ENCODE assay signal across 24 mouse cellular contexts in genomic region chr9:61205049-61205448, GRCm38 (mm10).
A peak's percentile ranks its signal among the peaks of the same experiment; 100 is the strongest.
DNase-seq lines count a peak whose midpoint lies in the region; ATAC-seq lines count a peak whose summit lies in the region.
"Had no signal": no experiment of that assay in that cellular context is flagged by ENCODE, and none has a peak within 500 bp of the region (broad histone marks: within the 10 kb centered on the region; RNA-seq: fewer than 3 reads in every experiment).

No protein-coding gene starts in this region.

- no peaks in the 10 kb centered on the region for H3K36me3 ChIP-seq in hindbrain, embryonic 10.5 days
- no peaks in the 10 kb centered on the region for H3K36me3 ChIP-seq in hindbrain, embryonic 16.5 days (ENCODE audit: control insufficient read depth, insufficient read depth, low read length)
- no peaks in the 10 kb centered on the region for H3K36me3 ChIP-seq in midbrain, embryonic 11.5 days (ENCODE audit: control insufficient read depth, insufficient read depth, low read length)
- H3K36me3 ChIP-seq in midbrain, embryonic 10.5 days, result no peaks in the 10 kb centered on the region
- H3K36me3 ChIP-seq in midbrain, embryonic 14.5 days (ENCODE audit: control insufficient read depth, insufficient read depth, low read length), result no peaks in the 10 kb centered on the region
- H3K36me3 ChIP-seq: forebrain, embryonic 10.5 days; heart, embryonic 10.5 days; heart, embryonic 13.5 days had no signal

- DNase-seq in hindbrain, embryonic 10.5 days (ENCODE audit: low spot score), result no peak
- peak; percentile 54 for DNase-seq in midbrain, embryonic 11.5 days (ENCODE audit: low spot score, missing footprints)
- no peak for DNase-seq in midbrain, embryonic 10.5 days (ENCODE audit: low spot score)
- DNase-seq in midbrain, embryonic 14.5 days, result no peak
- no peak for DNase-seq in heart, postnatal 4 days
- DNase-seq in retina, postnatal 1 day, result no peak
- DNase-seq: adrenal gland, adult 8-10 months; adrenal gland, postnatal 25 days; cerebellum, adult 11-12 months; cerebellum, adult 8-10 months; cerebellum, postnatal 10 days; cerebellum, postnatal 36 days; embryo, embryonic 11 days; gastrocnemius, postnatal 10 days; gastrocnemius, postnatal 36 days; heart, adult 2 months; heart, postnatal 14 days had no signal

- peak overlapping the region; percentile 53; the same call in 1 of the 2 replicates for H3K27ac ChIP-seq in hindbrain, embryonic 10.5 days
- H3K27ac ChIP-seq in hindbrain, embryonic 16.5 days (ENCODE audit: low read depth, low read length), result no peak overlapping the region
- no peak overlapping the region for H3K27ac ChIP-seq in midbrain, embryonic 11.5 days (ENCODE audit: low read depth, low read length)
- H3K27ac ChIP-seq in midbrain, embryonic 10.5 days (replicated peaks), result no peak overlapping the region
- H3K27ac ChIP-seq in midbrain, embryonic 14.5 days (replicated peaks; ENCODE audit: low read depth, low read length), result 0 out of 2 replicates have a peak overlapping the region, but pooled peaks have one; percentile 32
- H3K27ac ChIP-seq: forebrain, embryonic 10.5 days; forebrain, embryonic 13.5 days; heart, adult 2 months; heart, embryonic 10.5 days; heart, embryonic 13.5 days had no signal

- no peak overlapping the region for H3K9ac ChIP-seq in hindbrain, embryonic 16.5 days (ENCODE audit: low read depth, low read length)
- no peak overlapping the region for H3K9ac ChIP-seq in midbrain, embryonic 11.5 days (ENCODE audit: low read length)
- no peak overlapping the region for H3K9ac ChIP-seq in midbrain, embryonic 14.5 days (replicated peaks; ENCODE audit: low read length)
- H3K9ac ChIP-seq: forebrain, embryonic 13.5 days; heart, embryonic 13.5 days had no signal

- no peaks in the 10 kb centered on the region for H3K9me3 ChIP-seq in hindbrain, embryonic 10.5 days
- no peaks in the 10 kb centered on the region for H3K9me3 ChIP-seq in hindbrain, embryonic 16.5 days (ENCODE audit: control insufficient read depth, low read length)
- no peaks in the 10 kb centered on the region for H3K9me3 ChIP-seq in midbrain, embryonic 11.5 days (ENCODE audit: control insufficient read depth, low read length)
- no peaks in the 10 kb centered on the region for H3K9me3 ChIP-seq in midbrain, embryonic 10.5 days (replicated peaks)
- no peaks in the 10 kb centered on the region for H3K9me3 ChIP-seq in midbrain, embryonic 14.5 days (ENCODE audit: control insufficient read depth, low read length)
- H3K9me3 ChIP-seq: forebrain, embryonic 10.5 days; forebrain, embryonic 13.5 days; heart, embryonic 10.5 days; heart, embryonic 13.5 days had no signal

- no peak for ATAC-seq in hindbrain, embryonic 16.5 days
- no peak for ATAC-seq in midbrain, embryonic 11.5 days (ENCODE audit: low FRiP score)
- no peak for ATAC-seq in midbrain, embryonic 14.5 days (ENCODE audit: low FRiP score, low TSS enrichment)
- ATAC-seq: activated CD4-positive, CD25-positive, alpha-beta regulatory T cell, adult 4 months; forebrain, embryonic 13.5 days; forebrain, embryonic 16.5 days had no signal

- no peak overlapping the region for H3K4me2 ChIP-seq in hindbrain, embryonic 16.5 days (ENCODE audit: low read length)
- no peak overlapping the region for H3K4me2 ChIP-seq in midbrain, embryonic 11.5 days
- no peak overlapping the region for H3K4me2 ChIP-seq in midbrain, embryonic 14.5 days (ENCODE audit: low read length)
- H3K4me2 ChIP-seq: forebrain, embryonic 13.5 days; heart, embryonic 13.5 days had no signal

- 83% methylated on average over 8 of the region's 8 CpGs for WGBS in hindbrain, embryonic 10.5 days
- WGBS in hindbrain, embryonic 16.5 days, result 74% methylated on average over 8 of the region's 8 CpGs
- 78% methylated on average over 8 of the region's 8 CpGs for WGBS in midbrain, embryonic 11.5 days
- WGBS in midbrain, embryonic 10.5 days, result 78% methylated on average over 8 of the region's 8 CpGs
- 70% methylated on average over 8 of the region's 8 CpGs for WGBS in midbrain, embryonic 14.5 days

- peaks cover 47% of the 10 kb centered on the region for H3K4me1 ChIP-seq in hindbrain, embryonic 10.5 days (replicated peaks)
- H3K4me1 ChIP-seq in hindbrain, embryonic 16.5 days (ENCODE audit: control insufficient read depth, insufficient read depth, low read depth, low read length), result peaks cover 2% of the 10 kb centered on the region; the same call in 1 of the 2 replicates
- H3K4me1 ChIP-seq in midbrain, embryonic 11.5 days (ENCODE audit: control insufficient read depth, insufficient read depth, low read length), result no peaks in the 10 kb centered on the region
- peaks cover 32% of the 10 kb centered on the region for H3K4me1 ChIP-seq in midbrain, embryonic 10.5 days
- H3K4me1 ChIP-seq in midbrain, embryonic 14.5 days (ENCODE audit: control insufficient read depth, insufficient read depth, low read length), result peaks cover 24% of the 10 kb centered on the region

- H3K4me3 ChIP-seq in hindbrain, embryonic 10.5 days, result no peak overlapping the region
- no peak overlapping the region for H3K4me3 ChIP-seq in hindbrain, embryonic 16.5 days (ENCODE audit: low read length)
- H3K4me3 ChIP-seq in midbrain, embryonic 11.5 days (ENCODE audit: low read depth, low read length), result no peak overlapping the region
- no peak overlapping the region for H3K4me3 ChIP-seq in midbrain, embryonic 10.5 days
- H3K4me3 ChIP-seq in midbrain, embryonic 14.5 days (replicated peaks; ENCODE audit: low read depth, low read length), result no peak overlapping the region
- H3K4me3 ChIP-seq: forebrain, embryonic 10.5 days; forebrain, embryonic 13.5 days; heart, adult 2 months; heart, embryonic 10.5 days; heart, embryonic 13.5 days had no signal

- H3K27me3 ChIP-seq in hindbrain, embryonic 10.5 days (ENCODE audit: insufficient read depth, poor library complexity, severe bottlenecking), result peaks cover 56% of the 10 kb centered on the region
- H3K27me3 ChIP-seq in hindbrain, embryonic 16.5 days (replicated peaks; ENCODE audit: control insufficient read depth, insufficient read depth, low read length), result 0 out of 2 replicates have a peak, but pooled peaks cover 6% of the 10 kb centered on the region
- no peaks in the 10 kb centered on the region for H3K27me3 ChIP-seq in midbrain, embryonic 11.5 days (ENCODE audit: control insufficient read depth, insufficient read depth, low read length)
- H3K27me3 ChIP-seq in midbrain, embryonic 10.5 days (ENCODE audit: low read depth, poor library complexity, severe bottlenecking), result peaks cover 49% of the 10 kb centered on the region
- H3K27me3 ChIP-seq in midbrain, embryonic 14.5 days (ENCODE audit: control insufficient read depth, insufficient read depth, low read length), result 0 out of 2 replicates have a peak, but pooled peaks cover 3% of the 10 kb centered on the region

Comparison
In these comparisons a context has a peak if more than half of its experiments do, and no peak if none do; other contexts are left out.
1. H3K27ac ChIP-seq: peak in hindbrain, embryonic 10.5 days (single experiment) and midbrain, embryonic 14.5 days (single experiment); none in hindbrain, embryonic 16.5 days (single experiment), midbrain, embryonic 11.5 days (single experiment) and midbrain, embryonic 10.5 days (single experiment).